Mouse (Mus musculus) spleen, postnatal 14 days (tissue): ENCODE results near the gene Nup50.
A peak's percentile ranks its signal among the peaks of the same experiment; 100 is the strongest.

Experiments used
- DNase-seq, 2 experiments: peaks; one replicate each; pipeline ENCODE4 v3.0.0; 2021 to 2022; ENCODE audit warnings: low spot score in 2 of 2

Nup50 gene

GRCm38 (mm10) chr15:84987874-84988825, 64.9 kb downstream of the Nup50 start, which contains the start of gene 5031439G07Rik:
5031439G07Rik (minus strand) TSS chr15:84988551.
- peak; percentile 71 to 79 for DNase-seq

- DNase-seq: no peak
Observed at GRCm38 (mm10) chr15:84989098-84989497, 65.9 kb downstream of the Nup50 start.

GRCm38 (mm10) chr15:84989771-84990170, 66.6 kb downstream of the Nup50 start:
- no peak for DNase-seq
